Mouse (Mus musculus): ENCODE results near the gene Cd68.

DNA sequence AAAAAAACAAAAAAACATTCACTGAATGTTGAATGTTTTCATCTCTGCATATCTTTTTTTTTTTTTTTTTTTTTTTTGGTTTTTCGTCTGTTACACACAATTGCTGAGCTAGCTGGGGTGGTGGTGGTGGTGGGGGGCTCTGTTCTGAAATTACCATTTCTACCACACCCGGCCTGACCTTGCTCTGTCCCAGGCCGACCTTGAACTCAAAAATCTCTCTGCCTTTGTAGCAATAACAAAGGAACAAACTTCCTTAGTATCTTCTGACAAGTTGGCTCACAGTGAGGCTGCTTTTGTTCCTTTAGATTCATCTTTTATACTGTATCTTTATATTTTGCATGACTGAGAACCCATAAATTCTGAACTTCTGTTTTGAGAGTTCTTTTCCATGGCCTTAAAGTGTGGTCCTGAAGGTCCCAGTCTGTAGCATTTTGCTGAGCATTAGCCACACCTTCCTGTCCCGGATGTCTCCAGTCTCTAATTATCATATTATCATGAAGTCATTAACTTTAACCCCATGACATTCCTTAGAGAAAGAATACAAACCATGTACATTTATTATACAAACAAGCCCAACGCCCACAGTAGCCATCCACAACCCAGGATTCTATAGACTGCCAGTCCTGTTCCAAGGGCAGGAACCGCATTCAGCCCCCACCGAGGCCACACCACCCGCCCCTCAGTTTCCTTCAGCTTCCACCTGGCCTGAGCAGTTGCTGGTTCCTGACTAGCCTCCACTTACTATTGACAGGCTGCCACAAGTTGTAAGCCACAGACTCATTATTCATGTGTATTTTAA, 38.1 kb upstream of the Cd68 start:
- TF ChIP-seq POLR2A (IDR thresholded peaks at IDR 0.05; ENCODE audit: borderline replicate concordance, control insufficient read depth, low read depth, low read length) (no peak), CTCF (IDR thresholded peaks at IDR 0.05; ENCODE audit: control insufficient read depth, insufficient read depth, low read length) (no peak)

Measured in bone marrow, adult 2 months (tissue).